Mouse (Mus musculus) heart, embryonic 14.5 days (tissue): ENCODE data around the gene Thg1l. TPM values are rescaled to one million over a fixed set of nuclear protein-coding genes. Genes with fewer than 3 reads are reported as not detected.

Experiments used
- ATAC-seq: fragments of 200-750 bp; cut with Nextera tagmentation; 2 replicates; pipeline ENCODE4 v1.8.0; 2017; ENCODE audit warnings: low read depth, moderate TSS enrichment; ENCODE audit not compliant: insufficient number of reproducible peaks, insufficient read depth, low FRiP score
- H3K27ac ChIP-seq, 2 experiments: fragments of 200-500 bp in 1 of 2; fragments of 300-500 bp in 1 of 2; sonication (generic) in 1 of 2; replicated peaks in 1 of 2; 2 replicates each; pipeline ENCODE4 v1.5.1; 2012 to 2014; ENCODE audit warnings: low read depth in 2 of 2, low read length in 2 of 2, control low read depth in 1 of 2, mild to moderate bottlenecking in 1 of 2, mixed read lengths in 1 of 2; ENCODE audit not compliant: control insufficient read depth in 1 of 2, insufficient read depth in 1 of 2
- H3K27me3 ChIP-seq: fragments of 300-500 bp; sonication (generic); 2 replicates; pipeline ENCODE4 v1.6.1; 2014; ENCODE audit warnings: mild to moderate bottlenecking, low read length, control low read depth; ENCODE audit not compliant: control insufficient read depth, insufficient read depth
- H3K36me3 ChIP-seq: fragments of 300-500 bp; sonication (generic); 2 replicates; pipeline ENCODE4 v1.6.1; 2014; ENCODE audit warnings: mild to moderate bottlenecking, control low read depth, low read length, mixed read lengths; ENCODE audit not compliant: control insufficient read depth, insufficient read depth
- H3K4me1 ChIP-seq, 2 experiments: fragments of 200-500 bp in 1 of 2; fragments of 300-500 bp in 1 of 2; sonication (generic) in 1 of 2; 2 replicates each; pipeline ENCODE4 v1.6.1; 2012 to 2014; ENCODE audit warnings: low read length in 2 of 2, control low read depth in 1 of 2, mixed read lengths in 1 of 2; ENCODE audit not compliant: control insufficient read depth in 2 of 2, insufficient read depth in 2 of 2
- H3K4me2 ChIP-seq: fragments of 300-500 bp; sonication (generic); 2 replicates; pipeline ENCODE4 v1.6.1; 2014; ENCODE audit warnings: mild to moderate bottlenecking, low read length
- H3K4me3 ChIP-seq, 2 experiments: fragments of 200-500 bp in 1 of 2; fragments of 300-500 bp in 1 of 2; sonication (generic) in 1 of 2; 2 replicates each; pipeline ENCODE4 v1.5.1; 2012 to 2014; ENCODE audit warnings: low read length in 2 of 2, mild to moderate bottlenecking in 2 of 2, control low read depth in 1 of 2, low read depth in 1 of 2, moderate library complexity in 1 of 2; ENCODE audit not compliant: control insufficient read depth in 1 of 2, insufficient read depth in 1 of 2
- H3K9ac ChIP-seq: fragments of 300-500 bp; sonication (generic); 2 replicates; pipeline ENCODE4 v1.6.1; 2014; ENCODE audit warnings: mild to moderate bottlenecking, low read length
- H3K9me3 ChIP-seq: fragments of 300-500 bp; sonication (generic); 2 replicates; pipeline ENCODE4 v1.6.1; 2016; ENCODE audit warnings: low read length, control low read depth; ENCODE audit not compliant: control insufficient read depth
- WGBS: fragments of 180-500 bp; shearing (Covaris S2); extraction: QIAGEN DNeasy Blood & Tissue Kit; methylation state at CpG from one replicate; pipeline ENCODE4 v1.1.7; 2014; 5-methylcytosine and 5-hydroxymethylcytosine counted together
- polyA plus RNA-seq: library from polyadenylated mRNA; unstranded; fragments of >200 nt; fragmentation: Nextera tagmentation; extraction: Ambion mirVana; gene quantifications from 2 replicates; pipeline ENCODE4 v1.2.1, GENCODE M21; 2014

Gene Thg1l
- polyA plus RNA-seq, 1 experiment from 2014 or later: 8.5 TPM

DNA sequence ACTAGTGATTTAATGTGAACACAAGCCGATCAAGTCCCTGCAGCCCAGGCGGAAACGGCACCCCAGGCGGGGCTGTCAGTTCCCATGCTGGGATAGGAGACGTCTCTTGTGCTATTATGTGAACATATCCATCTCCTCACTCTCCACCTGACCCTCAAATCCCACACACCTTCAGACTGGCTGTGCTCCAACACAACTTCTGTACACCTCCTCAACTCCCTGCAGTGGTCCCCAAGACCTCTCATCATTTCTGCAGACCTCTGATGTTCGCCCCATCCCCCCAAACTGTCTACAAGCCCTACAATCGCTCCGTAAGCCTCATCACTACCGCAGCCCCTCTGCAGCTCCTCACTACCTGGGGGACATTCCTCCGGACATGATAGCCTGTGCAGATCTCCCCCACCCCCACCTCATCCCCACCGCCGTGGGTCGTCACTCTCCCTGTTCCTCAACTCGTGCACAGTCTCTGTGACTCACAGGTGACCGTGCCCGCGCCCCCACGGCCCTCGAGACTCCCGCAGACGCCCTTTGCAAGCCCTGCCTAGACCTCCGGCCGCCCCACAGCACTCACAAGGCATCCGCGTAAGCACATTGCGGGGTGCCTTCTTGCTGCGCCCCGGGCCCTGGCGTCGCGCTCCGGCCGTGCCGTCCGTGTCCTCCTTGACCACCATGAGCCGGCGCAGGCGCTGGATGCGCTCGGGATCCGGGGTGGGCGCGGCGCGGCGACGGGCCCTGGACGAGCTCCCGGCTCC, 11.2 kb downstream of the Thg1l start:
- H3K27ac ChIP-seq: peak overlapping the region in 1 of 2 experiments; percentile 81; a peak in 2 of 4 replicates
- no peaks in the 10 kb centered on the region for H3K9me3 ChIP-seq
- H3K4me3 ChIP-seq: peak overlapping the region; percentile 65 to 94
- peak overlapping the region; percentile 95 for H3K4me2 ChIP-seq
- H3K27me3 ChIP-seq: no peaks in the 10 kb centered on the region
- H3K36me3 ChIP-seq: peaks cover 8% of the 10 kb centered on the region
- ATAC-seq: peak; percentile 42
- H3K9ac ChIP-seq: peak overlapping the region; percentile 94
- WGBS: under 1% methylated on average over 49 of the region's 49 CpGs
- peaks cover 8 to 18% of the 10 kb centered on the region in 2 experiments; a peak in 2 of 4 replicates for H3K4me1 ChIP-seq

DNA sequence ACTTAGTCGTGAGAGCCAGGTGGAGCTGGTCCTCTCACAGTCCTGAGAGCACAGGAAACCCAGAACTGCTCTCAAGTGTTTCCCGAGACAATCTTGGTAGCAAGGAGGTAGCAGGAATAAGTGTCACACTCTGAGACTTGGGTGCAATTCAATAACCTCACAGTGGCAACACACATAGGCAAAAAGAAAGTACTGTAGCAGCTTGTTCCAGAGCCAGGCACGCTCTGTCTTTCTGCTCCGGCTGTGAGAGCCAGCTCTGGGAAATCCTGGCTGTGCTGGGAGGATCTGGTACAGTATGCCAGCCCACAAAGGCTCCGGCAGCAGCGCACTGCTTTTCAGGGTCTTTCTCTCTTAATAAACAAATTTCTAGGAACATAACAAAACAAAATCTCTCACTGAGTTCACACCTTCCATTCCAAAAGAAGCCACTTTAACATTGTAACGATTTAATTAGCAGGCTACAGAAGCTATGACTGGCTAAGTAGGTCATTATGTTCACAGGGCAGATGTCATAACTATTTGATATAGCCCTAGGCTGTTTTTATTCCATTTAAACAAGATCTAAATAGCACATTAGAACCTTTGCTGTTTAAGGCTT, 12.1 kb downstream of the Thg1l start:
- Histone ChIP-seq H3K4me2 (peak overlapping the region; percentile 95), H3K27me3 (no peaks in the 10 kb centered on the region), H3K9me3 (no peaks in the 10 kb centered on the region), H3K4me3 (peak overlapping the region; percentile 65 to 94), H3K4me1 (peaks cover 8 to 18% of the 10 kb centered on the region in 2 experiments; a peak in 2 of 4 replicates), H3K9ac (peak overlapping the region; percentile 94), H3K27ac (no peak overlapping the region), H3K36me3 (0 out of 2 replicates have a peak, but pooled peaks cover under 1% of the 10 kb centered on the region)
- 47% methylated on average over 7 of the region's 7 CpGs for WGBS
- no peak for ATAC-seq

DNA sequence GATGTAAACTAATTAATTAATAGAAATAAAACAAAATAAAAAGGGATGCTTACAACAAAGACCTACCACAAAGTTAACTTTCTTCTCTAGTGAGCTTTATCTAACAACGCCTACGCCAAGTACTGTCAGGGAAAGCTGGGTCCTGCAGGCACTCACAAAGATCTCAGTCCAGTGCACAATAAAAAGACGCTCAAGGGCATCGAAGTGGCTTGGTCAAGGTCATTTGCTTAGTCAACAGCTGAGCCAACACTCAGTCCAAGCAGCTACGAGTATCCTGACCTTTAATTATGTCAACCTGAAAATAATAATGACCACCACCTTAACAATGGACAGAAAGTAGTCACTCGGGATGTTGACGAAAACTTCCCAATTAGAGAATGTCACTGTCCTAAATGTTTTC, 13.0 kb downstream of the Thg1l start:
- ATAC-seq: no peak
- H3K4me3 ChIP-seq: no peak overlapping the region
- H3K27me3 ChIP-seq: no peaks in the 10 kb centered on the region
- H3K9me3 ChIP-seq: no peaks in the 10 kb centered on the region
- peaks cover 6% of the 10 kb centered on the region; the same call in 1 of the 2 replicates for H3K36me3 ChIP-seq
- H3K27ac ChIP-seq: no peak overlapping the region
- peaks cover 8 to 18% of the 10 kb centered on the region in 2 experiments; a peak in 2 of 4 replicates for H3K4me1 ChIP-seq
- no peak overlapping the region for H3K4me2 ChIP-seq
- 87% methylated on average over 7 of the region's 7 CpGs for WGBS
- no peak overlapping the region for H3K9ac ChIP-seq

DNA sequence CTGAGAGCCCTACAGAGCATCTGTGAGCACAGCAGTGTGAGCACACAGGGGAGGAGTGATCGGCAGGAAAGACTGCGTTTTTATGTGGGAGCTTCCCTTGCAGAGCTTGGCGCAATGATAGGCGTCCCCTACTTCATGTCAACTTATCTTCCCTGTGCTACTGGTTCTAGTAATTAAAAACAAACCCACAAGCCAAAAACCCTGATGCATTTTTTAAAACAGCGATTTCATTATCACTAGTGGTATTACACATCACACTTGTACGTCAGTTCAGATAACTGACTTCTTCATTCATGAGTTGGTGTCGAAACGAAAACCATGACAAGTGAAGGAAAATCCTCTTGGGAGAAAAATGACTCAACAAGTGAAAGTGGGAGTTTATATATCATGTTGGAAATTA, 16.4 kb downstream of the Thg1l start:
- ATAC-seq: no peak
- H3K4me3 ChIP-seq: no peak overlapping the region
- no peak overlapping the region for H3K9ac ChIP-seq
- no peak overlapping the region for H3K4me2 ChIP-seq
- peaks cover 8 to 18% of the 10 kb centered on the region in 2 experiments; a peak in 2 of 4 replicates for H3K4me1 ChIP-seq
- 0 out of 4 replicates have a peak overlapping the region, but pooled peaks of 1 of the 2 experiments have one; percentile 24 for H3K27ac ChIP-seq
- H3K9me3 ChIP-seq: no peaks in the 10 kb centered on the region
- WGBS: 65% methylated on average over 8 of the region's 8 CpGs
- H3K27me3 ChIP-seq: no peaks in the 10 kb centered on the region
- peaks cover 39% of the 10 kb centered on the region for H3K36me3 ChIP-seq

DNA sequence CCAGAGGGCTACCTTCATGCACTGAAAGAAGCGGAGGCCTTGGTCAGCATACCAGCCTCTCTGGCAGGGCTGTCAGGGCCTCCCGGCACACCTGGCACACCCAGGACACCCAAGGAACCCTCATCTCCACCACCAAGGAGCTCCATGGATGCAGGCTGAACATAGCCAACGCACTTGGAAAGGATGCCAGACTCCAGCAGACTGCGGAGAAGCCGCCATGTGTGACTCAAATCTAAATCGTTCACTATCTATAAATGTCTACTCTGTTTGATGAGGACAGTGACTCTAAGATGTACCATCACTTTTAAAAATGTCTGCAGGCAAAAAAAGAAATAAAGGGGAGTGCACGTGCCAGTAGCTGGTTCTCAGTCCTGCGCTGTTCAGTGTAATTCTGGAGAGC, 17.8 kb downstream of the Thg1l start:
- H3K36me3 ChIP-seq: peaks cover 53% of the 10 kb centered on the region
- peaks cover 3 to 5% of the 10 kb centered on the region in 2 experiments; a peak in 1 of 4 replicates for H3K4me1 ChIP-seq
- no peak for ATAC-seq
- H3K9ac ChIP-seq: no peak overlapping the region
- no peak overlapping the region for H3K4me2 ChIP-seq
- no peaks in the 10 kb centered on the region for H3K27me3 ChIP-seq
- no peaks in the 10 kb centered on the region for H3K9me3 ChIP-seq
- no peak overlapping the region for H3K4me3 ChIP-seq
- H3K27ac ChIP-seq: no peak overlapping the region
- 93% methylated on average over 8 of the region's 8 CpGs for WGBS

DNA sequence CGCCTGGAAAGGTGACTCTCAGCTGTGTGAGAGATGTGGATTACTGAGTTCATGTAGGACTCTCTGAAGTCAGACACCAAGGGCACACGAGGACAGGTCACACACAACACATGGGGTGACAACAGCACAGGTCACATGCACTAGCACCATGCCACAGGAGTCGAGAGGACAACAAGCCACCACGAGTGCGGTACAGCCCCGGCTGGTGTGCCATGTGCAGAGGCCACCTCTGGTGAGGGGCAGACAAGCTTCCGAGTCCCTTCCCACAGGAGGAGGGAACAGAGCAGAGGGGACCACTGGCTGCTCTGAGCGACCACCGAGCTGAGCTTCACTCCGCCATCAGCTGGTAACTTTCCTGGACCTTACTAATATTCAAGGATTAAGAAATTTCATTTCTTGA, 22.5 kb downstream of the Thg1l start:
- Histone ChIP-seq H3K36me3 (peaks cover 80% of the 10 kb centered on the region), H3K4me3 (no peak overlapping the region), H3K27me3 (no peaks in the 10 kb centered on the region), H3K9me3 (no peaks in the 10 kb centered on the region), H3K27ac (no peak overlapping the region), H3K4me1 (no peaks in the 10 kb centered on the region), H3K9ac (no peak overlapping the region), H3K4me2 (no peak overlapping the region)
- WGBS: 87% methylated on average over 10 of the region's 10 CpGs
- no peak for ATAC-seq

DNA sequence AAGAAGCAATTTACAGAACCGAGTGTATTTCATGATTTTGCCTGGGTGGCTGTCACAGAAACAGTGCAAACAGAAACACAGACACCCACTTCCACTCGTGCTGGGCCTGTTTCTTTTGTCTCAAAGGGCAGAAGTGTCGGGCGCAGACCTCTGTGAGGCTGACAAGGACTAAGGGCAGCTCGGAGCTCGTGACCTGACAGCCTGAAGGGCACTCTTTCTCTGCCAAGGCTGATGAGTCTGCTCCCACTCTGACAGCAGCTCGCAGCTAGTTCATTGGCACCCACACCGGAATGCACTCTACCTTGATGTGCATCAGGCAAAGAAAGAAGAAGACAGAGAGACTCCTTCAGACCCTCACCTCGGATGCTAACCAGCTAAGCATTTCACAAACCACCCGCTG, 25.8 kb downstream of the Thg1l start:
- no peaks in the 10 kb centered on the region for H3K9me3 ChIP-seq
- WGBS: 79% methylated on average over 10 of the region's 10 CpGs
- H3K36me3 ChIP-seq: peaks cover 48% of the 10 kb centered on the region
- H3K9ac ChIP-seq: no peak overlapping the region
- H3K4me3 ChIP-seq: no peak overlapping the region
- ATAC-seq: no peak
- H3K27me3 ChIP-seq: no peaks in the 10 kb centered on the region
- no peaks in the 10 kb centered on the region for H3K4me1 ChIP-seq
- H3K27ac ChIP-seq: no peak overlapping the region
- H3K4me2 ChIP-seq: no peak overlapping the region
